In the genomic region with DNA sequence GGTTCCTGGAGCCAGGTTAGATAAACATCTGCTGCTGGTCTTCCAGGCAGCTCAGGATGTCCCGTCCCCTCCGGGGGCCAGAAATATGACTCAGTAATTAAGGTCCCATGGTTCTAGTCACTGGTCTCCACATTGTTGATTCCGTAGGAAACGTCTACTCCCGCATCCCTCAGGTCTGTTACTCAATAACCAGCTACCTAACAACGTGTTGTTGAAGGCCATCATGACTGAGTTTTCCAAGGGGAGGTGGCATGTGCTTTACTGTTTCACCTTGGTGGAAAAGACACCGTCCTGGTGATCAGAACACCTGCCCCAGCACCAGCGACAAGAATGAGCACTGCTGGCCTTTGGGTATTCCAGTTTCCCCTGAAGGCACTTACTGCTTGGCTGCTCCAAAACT, we compare ENCODE assay signal across 13 mouse cellular contexts.
"Had no signal": no experiment of that assay in that cellular context is flagged by ENCODE, and none has a peak within 500 bp of the region (broad histone marks: within the 10 kb centered on the region; RNA-seq: fewer than 3 reads in every experiment).

No protein-coding gene starts in this region.

- DNase-seq: layer of hippocampus, adult 9-11 months; left cerebral cortex, postnatal 4 days; lung, adult 18-20 months; right cerebral cortex, postnatal 4 days; thymus, postnatal 36 days had no signal

- H3K36me3 ChIP-seq: limb, embryonic 13.5 days; midbrain, embryonic 15.5 days; neural tube, embryonic 12.5 days; stomach, embryonic 15.5 days had no signal

- H3K4me3 ChIP-seq: limb, embryonic 13.5 days; midbrain, embryonic 15.5 days; neural tube, embryonic 12.5 days; stomach, embryonic 15.5 days had no signal

- H3K4me2 ChIP-seq: limb, embryonic 13.5 days; midbrain, embryonic 15.5 days; neural tube, embryonic 12.5 days; stomach, embryonic 15.5 days had no signal

- H3K27ac ChIP-seq: limb, embryonic 13.5 days; liver, embryonic 14.5 days; midbrain, embryonic 15.5 days; neural tube, embryonic 12.5 days; stomach, embryonic 15.5 days had no signal

- H3K4me1 ChIP-seq: limb, embryonic 13.5 days; midbrain, embryonic 15.5 days; neural tube, embryonic 12.5 days; stomach, embryonic 15.5 days had no signal

- ATAC-seq: hindbrain, embryonic 16.5 days; inflammation-experienced regulatory T-cells, adult 6 months; intestine, postnatal 0 days; midbrain, embryonic 15.5 days had no signal

- H3K9me3 ChIP-seq: limb, embryonic 13.5 days; midbrain, embryonic 15.5 days; neural tube, embryonic 12.5 days; stomach, embryonic 15.5 days had no signal

- H3K9ac ChIP-seq: limb, embryonic 13.5 days; liver, embryonic 14.5 days; midbrain, embryonic 15.5 days; neural tube, embryonic 12.5 days; stomach, embryonic 15.5 days had no signal

- H3K27me3 ChIP-seq: limb, embryonic 13.5 days; midbrain, embryonic 15.5 days; neural tube, embryonic 12.5 days; stomach, embryonic 15.5 days had no signal
